Comparison of ENCODE assay signal across 12 mouse cellular contexts in the genomic region with DNA sequence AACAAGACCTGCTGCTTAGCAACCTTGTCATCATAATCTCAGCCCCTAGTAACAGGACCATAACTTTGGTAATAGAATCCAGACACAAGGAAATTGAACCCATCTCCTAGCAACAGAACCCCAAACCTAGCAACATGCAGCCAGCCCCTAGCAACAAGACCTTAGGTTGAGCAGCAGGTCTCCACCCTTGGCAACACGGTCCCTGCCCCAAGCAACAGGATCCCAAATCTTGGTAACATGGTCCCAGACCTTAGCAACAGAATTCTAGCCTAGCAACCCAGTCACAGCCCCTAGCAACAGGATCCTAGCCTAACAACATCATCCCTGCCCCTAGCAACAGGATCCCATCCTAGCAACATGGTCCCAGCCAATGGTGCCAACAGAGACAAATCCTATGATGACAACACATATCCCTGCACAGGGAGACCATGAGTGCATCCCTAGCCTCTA. TPM values are rescaled to one million over a fixed set of nuclear protein-coding genes. Genes with fewer than 3 reads are reported as not detected.
DNase-seq lines count a peak whose midpoint lies in the region; ATAC-seq and TF ChIP-seq lines count a peak whose summit lies in the region.
"Had no signal": no experiment of that assay in that cellular context is flagged by ENCODE, and none has a peak within 500 bp of the region (broad histone marks: within the 10 kb centered on the region; RNA-seq: fewer than 3 reads in every experiment).

No protein-coding gene starts in this region.

- ATAC-seq in hindbrain, embryonic 13.5 days (ENCODE audit: low FRiP score), result peak; percentile 79
- peak; percentile 89 for ATAC-seq in limb, embryonic 14.5 days (ENCODE audit: low FRiP score, low read depth)

- H3K4me1 ChIP-seq in hindbrain, embryonic 13.5 days (replicated peaks), result peaks cover 10% of the 10 kb centered on the region
- no peaks in the 10 kb centered on the region for H3K4me1 ChIP-seq in limb, embryonic 14.5 days (ENCODE audit: control insufficient read depth, insufficient read depth, low read length)
- no peaks in the 10 kb centered on the region for H3K4me1 ChIP-seq in lung, adult 2 months (ENCODE audit: control insufficient read depth, insufficient read depth, low read length)
- H3K4me1 ChIP-seq: embryonic facial prominence, embryonic 15.5 days had no signal

- intact Hi-C loops in left cerebral cortex, postnatal 25 days (cut with DNase I), result no loop called here
- intact Hi-C loops in left cerebral cortex, postnatal 4 days (cut with DNase I), result no loop called here

- H3K4me3 ChIP-seq in hindbrain, embryonic 13.5 days, result no peak overlapping the region
- no peak overlapping the region for H3K4me3 ChIP-seq in limb, embryonic 14.5 days (replicated peaks; ENCODE audit: low read length)
- no peak overlapping the region for H3K4me3 ChIP-seq in lung, adult 2 months (replicated peaks; ENCODE audit: extremely low read depth, low read depth, low read length)
- H3K4me3 ChIP-seq: embryonic facial prominence, embryonic 15.5 days had no signal

- WGBS in hindbrain, embryonic 13.5 days, result 19% methylated on average over 1 of the region's 1 CpGs
- WGBS in limb, embryonic 14.5 days, result 8% methylated on average over 1 of the region's 1 CpGs
- 31% methylated on average over 1 of the region's 1 CpGs for WGBS in lung, adult 2 months

- no peak for TF ChIP-seq POLR2A in limb, embryonic 14.5 days (IDR thresholded peaks at IDR 0.05; ENCODE audit: borderline replicate concordance, extremely low read depth, insufficient read depth, insufficient read length)
- no peak for TF ChIP-seq POLR2A in lung, adult 2 months (IDR thresholded peaks at IDR 0.05; ENCODE audit: borderline replicate concordance, extremely low read depth, low read depth, low read length)

- H3K27ac ChIP-seq in hindbrain, embryonic 13.5 days, result peak overlapping the region; percentile 67; the same call in 1 of the 2 replicates
- no peak overlapping the region for H3K27ac ChIP-seq in limb, embryonic 14.5 days (replicated peaks; ENCODE audit: low read depth, low read length)
- H3K27ac ChIP-seq: embryonic facial prominence, embryonic 15.5 days had no signal

- no peaks in the 10 kb centered on the region for H3K9me3 ChIP-seq in hindbrain, embryonic 13.5 days
- H3K9me3 ChIP-seq in limb, embryonic 14.5 days (ENCODE audit: control insufficient read depth, low read length), result no peaks in the 10 kb centered on the region
- H3K9me3 ChIP-seq: embryonic facial prominence, embryonic 15.5 days had no signal

- H3K36me3 ChIP-seq in hindbrain, embryonic 13.5 days, result no peaks in the 10 kb centered on the region
- H3K36me3 ChIP-seq in limb, embryonic 14.5 days (ENCODE audit: control insufficient read depth, insufficient read depth, low read length), result no peaks in the 10 kb centered on the region
- H3K36me3 ChIP-seq: embryonic facial prominence, embryonic 15.5 days had no signal

- H3K27me3 ChIP-seq in hindbrain, embryonic 13.5 days, result peaks cover 13% of the 10 kb centered on the region
- no peaks in the 10 kb centered on the region for H3K27me3 ChIP-seq in limb, embryonic 14.5 days (ENCODE audit: control insufficient read depth, insufficient read depth, low read length)

- peak; percentile 47 to 56 for DNase-seq in left cerebral cortex, postnatal 25 days (ENCODE audit: low spot score in 2 of 2)
- no peak for DNase-seq in left cerebral cortex, postnatal 4 days
- DNase-seq in limb, embryonic 14.5 days (ENCODE audit: low spot score), result peak; percentile 56
- peak; percentile 69 for DNase-seq in telencephalon, adult 2 months (ENCODE audit: low read depth, low spot score)
- no peak for DNase-seq in spleen, postnatal 10 days (ENCODE audit: low spot score in 2 of 2)
- DNase-seq in lung, adult 2 months, result no peak
- no peak for DNase-seq in thymus, postnatal 0 days (ENCODE audit: low spot score)

- TF ChIP-seq CTCF in lung, adult 2 months (IDR thresholded peaks at IDR 0.05; ENCODE audit: insufficient read depth, low read length), result no peak

- no peak overlapping the region for H3K9ac ChIP-seq in hindbrain, embryonic 13.5 days
- H3K9ac ChIP-seq in limb, embryonic 14.5 days (ENCODE audit: low read depth, low read length, severe bottlenecking), result no peak overlapping the region
- H3K9ac ChIP-seq: embryonic facial prominence, embryonic 15.5 days had no signal

- no peak overlapping the region for H3K4me2 ChIP-seq in hindbrain, embryonic 13.5 days
- H3K4me2 ChIP-seq in limb, embryonic 14.5 days (replicated peaks; ENCODE audit: low read depth, low read length, severe bottlenecking), result no peak overlapping the region
- H3K4me2 ChIP-seq: embryonic facial prominence, embryonic 15.5 days; liver, embryonic 11.5 days had no signal

RNA-seq across cellular contexts. Expression of a gene that starts 9.4 kb away (rescaled TPM):
- not detected for total RNA-seq in left cerebral cortex, postnatal 25 days (2021)
- total RNA-seq in left cerebral cortex, postnatal 4 days (2021), result under 1 TPM; 0.72 to 0.84 TPM
- polyA plus RNA-seq in hindbrain, embryonic 13.5 days (2015; fragmentation: Nextera tagmentation; extraction: Ambion mirVana), result 0.87 and 0.88 TPM in 2 replicates
- polyA plus RNA-seq in limb, embryonic 14.5 days (2012; rRNA removed), result 5.0 and 8.4 TPM in 2 replicates
- 8.2 and 11.5 TPM in 2 replicates for polyA plus RNA-seq in limb, embryonic 14.5 days (2014; fragmentation: Nextera tagmentation; extraction: Ambion mirVana)
- polyA plus RNA-seq in lung, adult 2 months (2012; rRNA removed), result 0.13 TPM in 1 of 2 replicates, not detected in the other
- polyA plus RNA-seq in thymus, postnatal 0 days (2015; fragmentation: Nextera tagmentation; extraction: Ambion mirVana), result 2.4 and 3.4 TPM in 2 replicates

RNA-seq across cellular contexts. Expression of a gene that starts 9.4 kb away (rescaled TPM):
- under 1 TPM; 0.34 to 0.57 TPM for total RNA-seq in left cerebral cortex, postnatal 25 days (2021)
- under 1 TPM; 0.38 to 0.40 TPM for total RNA-seq in left cerebral cortex, postnatal 4 days (2021)
- polyA plus RNA-seq in hindbrain, embryonic 13.5 days (2015; fragmentation: Nextera tagmentation; extraction: Ambion mirVana), result not detected in 2 replicates
- polyA plus RNA-seq in limb, embryonic 14.5 days (2012; rRNA removed), result 0.14 and 0.22 TPM in 2 replicates
- 0.15 TPM in 1 of 2 replicates, not detected in the other for polyA plus RNA-seq in limb, embryonic 14.5 days (2014; fragmentation: Nextera tagmentation; extraction: Ambion mirVana)
- not detected in 2 replicates for polyA plus RNA-seq in lung, adult 2 months (2012; rRNA removed)
- 0.10 TPM in 1 of 2 replicates, not detected in the other for polyA plus RNA-seq in thymus, postnatal 0 days (2015; fragmentation: Nextera tagmentation; extraction: Ambion mirVana)
- polyA plus RNA-seq: embryonic facial prominence, embryonic 15.5 days; heart, embryonic 14.5 days; liver, embryonic 11.5 days; stomach, embryonic 16.5 days had no signal

RNA-seq across cellular contexts. Expression of a gene that starts 14.2 kb away (rescaled TPM):
- 10 to 100 TPM; 82.0 to 82.8 TPM for total RNA-seq in left cerebral cortex, postnatal 25 days (2021)
- 10 to 100 TPM; 57.0 to 59.9 TPM for total RNA-seq in left cerebral cortex, postnatal 4 days (2021)
- 86.5 and 93.4 TPM in 2 replicates for polyA plus RNA-seq in hindbrain, embryonic 13.5 days (2015; fragmentation: Nextera tagmentation; extraction: Ambion mirVana)
- polyA plus RNA-seq in limb, embryonic 14.5 days (2012; rRNA removed), result 44.6 and 57.4 TPM in 2 replicates
- polyA plus RNA-seq in limb, embryonic 14.5 days (2014; fragmentation: Nextera tagmentation; extraction: Ambion mirVana), result 66.0 and 67.0 TPM in 2 replicates
- 70.4 and 84.7 TPM in 2 replicates for polyA plus RNA-seq in lung, adult 2 months (2012; rRNA removed)
- polyA plus RNA-seq in thymus, postnatal 0 days (2015; fragmentation: Nextera tagmentation; extraction: Ambion mirVana), result 56.0 and 58.2 TPM in 2 replicates

RNA-seq across cellular contexts. Expression of a gene that starts 17.3 kb away (rescaled TPM):
- 10 to 100 TPM; 42.2 to 44.4 TPM for total RNA-seq in left cerebral cortex, postnatal 25 days (2021)
- 10 to 100 TPM; 46.0 to 49.8 TPM for total RNA-seq in left cerebral cortex, postnatal 4 days (2021)
- 24.5 and 26.5 TPM in 2 replicates for polyA plus RNA-seq in hindbrain, embryonic 13.5 days (2015; fragmentation: Nextera tagmentation; extraction: Ambion mirVana)
- polyA plus RNA-seq in limb, embryonic 14.5 days (2012; rRNA removed), result 30.2 and 33.0 TPM in 2 replicates
- polyA plus RNA-seq in limb, embryonic 14.5 days (2014; fragmentation: Nextera tagmentation; extraction: Ambion mirVana), result 9.0 and 10.1 TPM in 2 replicates
- 2.4 and 2.7 TPM in 2 replicates for polyA plus RNA-seq in lung, adult 2 months (2012; rRNA removed)
- 0.24 and 0.26 TPM in 2 replicates for polyA plus RNA-seq in thymus, postnatal 0 days (2015; fragmentation: Nextera tagmentation; extraction: Ambion mirVana)

RNA-seq across cellular contexts. Expression of a gene that starts 27.0 kb away (rescaled TPM):
- 10 to 100 TPM; 75.9 to 78.0 TPM for total RNA-seq in left cerebral cortex, postnatal 25 days (2021)
- 10 to 100 TPM; 59.6 to 61.5 TPM for total RNA-seq in left cerebral cortex, postnatal 4 days (2021)
- 92.7 and 100 TPM in 2 replicates for polyA plus RNA-seq in hindbrain, embryonic 13.5 days (2015; fragmentation: Nextera tagmentation; extraction: Ambion mirVana)
- 138 and 156 TPM in 2 replicates for polyA plus RNA-seq in limb, embryonic 14.5 days (2012; rRNA removed)
- 106 and 110 TPM in 2 replicates for polyA plus RNA-seq in limb, embryonic 14.5 days (2014; fragmentation: Nextera tagmentation; extraction: Ambion mirVana)
- 112 and 121 TPM in 2 replicates for polyA plus RNA-seq in lung, adult 2 months (2012; rRNA removed)
- polyA plus RNA-seq in thymus, postnatal 0 days (2015; fragmentation: Nextera tagmentation; extraction: Ambion mirVana), result 138 and 141 TPM in 2 replicates

Comparison
In these comparisons a context has a peak if more than half of its experiments do, and no peak if none do; other contexts are left out.
1. DNase-seq: peak in left cerebral cortex, postnatal 25 days (2 of 2), limb, embryonic 14.5 days (single experiment) and telencephalon, adult 2 months (single experiment); none in left cerebral cortex, postnatal 4 days (single experiment), spleen, postnatal 10 days (0 of 2), lung, adult 2 months (single experiment) and thymus, postnatal 0 days (single experiment).